Mouse (Mus musculus) erythroblast, embryonic 14.5 days (primary cell): ENCODE results near the gene Sec23a.

Experiments used
- GATA1 ChIP-seq: IDR thresholded peaks from 2 replicates; pipeline ENCODE4 v1.6.1; 2012; ENCODE audit warnings: low read length, inconsistent platforms, mixed read lengths
- TAL1 ChIP-seq: IDR thresholded peaks from 3 replicates; pipeline ENCODE4 v1.6.1; 2012; ENCODE audit warnings: low read length, inconsistent platforms, mixed read lengths

DNA sequence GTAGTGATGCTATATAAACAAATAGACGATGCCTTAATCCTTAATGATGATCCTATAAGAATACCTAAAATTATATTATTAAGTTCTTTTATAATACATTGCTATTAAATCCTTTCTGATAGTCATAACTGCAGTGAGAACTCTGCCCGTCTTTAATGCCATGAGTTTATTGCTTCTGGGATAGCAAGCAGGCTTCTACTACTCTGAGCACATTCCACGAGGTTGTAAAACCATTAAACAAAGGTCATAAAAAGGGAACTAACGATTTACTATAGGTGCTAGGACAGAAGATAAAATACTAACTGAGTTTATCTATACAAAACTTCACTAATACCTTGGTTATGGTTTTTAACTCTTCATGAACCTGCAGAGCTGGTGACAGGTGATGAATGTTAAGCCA lies 69.3 kb downstream of the Sec23a start:
- TF ChIP-seq TAL1 (no peak), GATA1 (no peak)
